Mouse (Mus musculus) hindbrain, embryonic 10.5 days (tissue): ENCODE data around the gene Cdkal1. TPM values are rescaled to one million over a fixed set of nuclear protein-coding genes. Genes with fewer than 3 reads are reported as not detected.

Experiments
- DNase-seq: peaks from one replicate; pipeline ENCODE4 v3.0.0-alpha.2; 2017; ENCODE audit warnings: low spot score
- H3K27ac ChIP-seq: fragments of 300-500 bp; sonication (generic); 2 replicates; pipeline ENCODE4 v1.5.1; 2016; ENCODE audit warnings: mild to moderate bottlenecking, moderate library complexity
- H3K27me3 ChIP-seq: fragments of 300-500 bp; sonication (generic); 2 replicates; pipeline ENCODE4 v1.6.1; 2016; ENCODE audit warnings: mild to moderate bottlenecking; ENCODE audit not compliant: poor library complexity, insufficient read depth, severe bottlenecking
- H3K36me3 ChIP-seq: fragments of 300-500 bp; sonication (generic); 2 replicates; pipeline ENCODE4 v1.6.1; 2016; ENCODE audit warnings: mild to moderate bottlenecking, moderate library complexity
- H3K4me1 ChIP-seq: fragments of 300-500 bp; sonication (generic); replicated peaks from 2 replicates; pipeline ENCODE4 v1.6.1; 2016; ENCODE audit warnings: mild to moderate bottlenecking
- H3K4me3 ChIP-seq: fragments of 300-500 bp; sonication (generic); 2 replicates; pipeline ENCODE4 v1.5.1; 2016; ENCODE audit warnings: mild to moderate bottlenecking, moderate library complexity
- H3K9me3 ChIP-seq: fragments of 300-500 bp; sonication (generic); 2 replicates; pipeline ENCODE4 v1.6.1; 2016; ENCODE audit warnings: mild to moderate bottlenecking, moderate library complexity
- WGBS: fragments of 180-500 bp; shearing (Covaris S2); methylation state at CpG from one replicate; pipeline ENCODE4 v1.1.7; 2016; 5-methylcytosine and 5-hydroxymethylcytosine counted together
- polyA plus RNA-seq: library from polyadenylated mRNA; unstranded; fragments of >200 nt; fragmentation: Nextera tagmentation; extraction: Ambion mirVana; gene quantifications from 2 replicates; pipeline ENCODE4 v1.2.1, GENCODE M21; 2016

Cdkal1 gene
- polyA plus RNA-seq, 1 experiment from 2014 or later, result 29.6 TPM

DNA sequence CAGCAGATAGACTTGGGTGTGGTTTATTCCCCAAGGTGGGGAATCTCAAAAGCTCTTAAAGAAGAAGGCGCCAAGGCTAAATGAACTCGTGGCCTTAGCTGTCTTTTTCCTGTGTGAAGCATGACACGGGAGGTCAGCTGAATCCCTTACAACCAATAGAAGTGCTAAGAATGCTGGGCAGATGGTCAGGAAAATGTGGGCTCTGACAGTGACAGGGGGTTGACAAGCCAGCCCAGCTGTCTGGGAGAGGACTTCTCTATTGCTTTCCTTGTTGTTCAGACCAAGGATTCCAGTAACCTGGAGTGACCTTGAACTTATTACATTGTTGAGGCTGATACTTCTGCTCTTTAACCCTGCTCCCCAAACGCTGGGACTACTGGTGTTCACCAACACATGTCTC is 564.9 kb downstream of the Cdkal1 start:
- 53% methylated on average over 4 of the region's 4 CpGs for WGBS
- DNase-seq, result peak; percentile 9

GRCm38 (mm10) chr13:29285058-29285457 is 570.4 kb downstream of the Cdkal1 start:
- Histone ChIP-seq H3K9me3 (no peaks in the 10 kb centered on the region), H3K4me3 (no peak overlapping the region), H3K36me3 (no peaks in the 10 kb centered on the region), H3K4me1 (no peaks in the 10 kb centered on the region), H3K27ac (no peak overlapping the region), H3K27me3 (no peaks in the 10 kb centered on the region)
- no peak for DNase-seq
- WGBS, result 76% methylated on average over 3 of the region's 3 CpGs

More for the DNA sequence above, 564.9 kb downstream of the Cdkal1 start:
- Histone ChIP-seq H3K36me3 (no peaks in the 10 kb centered on the region), H3K27ac (no peak overlapping the region), H3K27me3 (no peaks in the 10 kb centered on the region), H3K4me1 (peaks cover 6% of the 10 kb centered on the region; the same call in 1 of the 2 replicates), H3K9me3 (no peaks in the 10 kb centered on the region), H3K4me3 (no peak overlapping the region)

DNA sequence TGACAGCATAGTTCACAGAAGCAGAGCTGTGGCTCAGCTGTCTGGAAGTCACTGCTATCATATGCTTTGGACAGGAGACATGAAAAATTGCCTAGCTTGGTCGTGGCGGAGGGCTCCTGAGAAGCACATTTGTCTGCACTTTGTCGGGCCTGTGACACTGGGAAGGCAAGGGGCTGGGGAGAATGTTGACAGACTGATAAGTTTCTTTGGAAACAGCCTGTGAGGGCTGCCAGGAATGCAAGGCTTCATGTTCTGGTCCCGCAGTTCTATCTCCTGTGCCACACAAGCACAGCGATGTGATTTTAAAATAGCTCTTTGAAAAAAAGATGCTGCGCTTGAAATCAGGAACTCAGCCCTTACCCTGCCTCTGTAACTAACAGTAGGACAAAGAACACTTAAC is 573.9 kb downstream of the Cdkal1 start:
- WGBS, result 76% methylated on average over 6 of the region's 6 CpGs
- Histone ChIP-seq H3K4me1 (no peaks in the 10 kb centered on the region), H3K27ac (no peak overlapping the region), H3K9me3 (no peaks in the 10 kb centered on the region), H3K4me3 (no peak overlapping the region), H3K27me3 (no peaks in the 10 kb centered on the region), H3K36me3 (no peaks in the 10 kb centered on the region)
- no peak for DNase-seq

- DNase-seq, result no peak
Measured at GRCm38 (mm10) chr13:29278156-29278555, 577.3 kb downstream of the Cdkal1 start.

GRCm38 (mm10) chr13:29274296-29274695 is 581.2 kb downstream of the Cdkal1 start:
- Histone ChIP-seq H3K27ac (0 out of 2 replicates have a peak overlapping the region, but pooled peaks have one; percentile 24), H3K4me1 (peaks cover 15% of the 10 kb centered on the region), H3K9me3 (no peaks in the 10 kb centered on the region), H3K4me3 (no peak overlapping the region), H3K36me3 (no peaks in the 10 kb centered on the region), H3K27me3 (no peaks in the 10 kb centered on the region)
- no peak for DNase-seq
- 63% methylated on average over 11 of the region's 11 CpGs for WGBS

More at GRCm38 (mm10) chr13:29278156-29278555, 577.3 kb downstream of the Cdkal1 start:
- H3K36me3 ChIP-seq, result no peaks in the 10 kb centered on the region
- no peaks in the 10 kb centered on the region for H3K9me3 ChIP-seq
- H3K4me3 ChIP-seq, result no peak overlapping the region
- 76% methylated on average over 4 of the region's 4 CpGs for WGBS
- peaks cover 12% of the 10 kb centered on the region for H3K4me1 ChIP-seq
- H3K27me3 ChIP-seq, result no peaks in the 10 kb centered on the region
- H3K27ac ChIP-seq, result no peak overlapping the region

GRCm38 (mm10) chr13:29273693-29274221 is 581.7 kb downstream of the Cdkal1 start:
- H3K4me3 ChIP-seq, result no peak overlapping the region
- WGBS, result 34% methylated on average over 4 of the region's 4 CpGs
- no peak for DNase-seq
- no peaks in the 10 kb centered on the region for H3K9me3 ChIP-seq
- H3K4me1 ChIP-seq, result peaks cover 15% of the 10 kb centered on the region
- H3K27me3 ChIP-seq, result no peaks in the 10 kb centered on the region
- no peaks in the 10 kb centered on the region for H3K36me3 ChIP-seq
- peak overlapping the region; percentile 50; the same call in 1 of the 2 replicates for H3K27ac ChIP-seq

GRCm38 (mm10) chr13:29271451-29271850 is 584.0 kb downstream of the Cdkal1 start:
- H3K36me3 ChIP-seq, result no peaks in the 10 kb centered on the region
- no peak overlapping the region for H3K27ac ChIP-seq
- DNase-seq, result peak; percentile 19
- peaks cover 15% of the 10 kb centered on the region for H3K4me1 ChIP-seq
- no peak overlapping the region for H3K4me3 ChIP-seq
- no peaks in the 10 kb centered on the region for H3K27me3 ChIP-seq
- no peaks in the 10 kb centered on the region for H3K9me3 ChIP-seq

GRCm38 (mm10) chr13:29264015-29264711 is 591.3 kb downstream of the Cdkal1 start:
- no peaks in the 10 kb centered on the region for H3K27me3 ChIP-seq
- DNase-seq, result no peak
- H3K9me3 ChIP-seq, result no peaks in the 10 kb centered on the region
- no peak overlapping the region for H3K4me3 ChIP-seq
- H3K27ac ChIP-seq, result no peak overlapping the region
- no peaks in the 10 kb centered on the region for H3K36me3 ChIP-seq
- WGBS, result 79% methylated on average over 11 of the region's 11 CpGs
- no peaks in the 10 kb centered on the region; the same call in 1 of the 2 replicates for H3K4me1 ChIP-seq

- DNase-seq, result no peak
- WGBS, result 82% methylated on average over 4 of the region's 4 CpGs
- Histone ChIP-seq H3K4me1 (no peaks in the 10 kb centered on the region; the same call in 1 of the 2 replicates), H3K4me3 (no peak overlapping the region), H3K27ac (no peak overlapping the region), H3K9me3 (no peaks in the 10 kb centered on the region), H3K36me3 (no peaks in the 10 kb centered on the region), H3K27me3 (no peaks in the 10 kb centered on the region)
Measured at GRCm38 (mm10) chr13:29262164-29262563, 593.3 kb downstream of the Cdkal1 start.

GRCm38 (mm10) chr13:29248535-29248934 is 606.9 kb downstream of the Cdkal1 start:
- DNase-seq, result no peak
- Histone ChIP-seq H3K4me1 (no peaks in the 10 kb centered on the region), H3K27ac (no peak overlapping the region), H3K4me3 (no peak overlapping the region), H3K36me3 (no peaks in the 10 kb centered on the region), H3K27me3 (no peaks in the 10 kb centered on the region), H3K9me3 (no peaks in the 10 kb centered on the region)
- 79% methylated on average over 4 of the region's 4 CpGs for WGBS

- Histone ChIP-seq H3K36me3 (no peaks in the 10 kb centered on the region), H3K27me3 (no peaks in the 10 kb centered on the region), H3K4me1 (no peaks in the 10 kb centered on the region), H3K9me3 (no peaks in the 10 kb centered on the region), H3K4me3 (no peak overlapping the region), H3K27ac (no peak overlapping the region)
- DNase-seq, result no peak
- WGBS, result 69% methylated on average over 3 of the region's 3 CpGs
Measured at GRCm38 (mm10) chr13:29247800-29248199, 607.7 kb downstream of the Cdkal1 start.

GRCm38 (mm10) chr13:29235065-29235464 is 620.4 kb downstream of the Cdkal1 start:
- H3K9me3 ChIP-seq, result peaks cover 10% of the 10 kb centered on the region; the same call in 1 of the 2 replicates
- no peak for DNase-seq
- H3K4me1 ChIP-seq, result no peaks in the 10 kb centered on the region
- H3K27me3 ChIP-seq, result no peaks in the 10 kb centered on the region
- 79% methylated on average over 4 of the region's 4 CpGs for WGBS
- H3K4me3 ChIP-seq, result no peak overlapping the region
- no peaks in the 10 kb centered on the region for H3K36me3 ChIP-seq
- H3K27ac ChIP-seq, result no peak overlapping the region

DNA sequence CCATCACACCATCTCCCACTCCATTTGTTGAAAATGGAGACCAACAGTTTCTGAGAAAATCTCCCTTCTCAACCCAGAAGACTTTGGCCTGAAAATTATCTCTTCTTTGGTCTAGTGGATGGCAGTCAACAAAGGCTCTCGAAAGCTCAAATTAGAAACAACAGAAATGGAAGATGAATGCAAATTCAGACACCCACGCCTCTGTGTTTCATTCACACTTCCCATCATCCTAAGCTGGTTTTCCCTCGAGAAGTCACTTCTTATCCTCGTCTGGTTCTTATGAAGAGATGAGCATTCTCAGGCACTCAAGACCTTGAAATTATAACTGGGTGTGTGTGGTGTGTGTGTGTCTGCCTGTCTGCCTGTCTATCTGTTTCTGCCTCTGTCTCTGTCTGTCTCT is 621.0 kb downstream of the Cdkal1 start:
- H3K4me1 ChIP-seq, result no peaks in the 10 kb centered on the region
- no peak overlapping the region for H3K27ac ChIP-seq

More for the DNA sequence above, 621.0 kb downstream of the Cdkal1 start:
- no peak for DNase-seq
- Histone ChIP-seq H3K9me3 (peaks cover 10% of the 10 kb centered on the region; the same call in 1 of the 2 replicates), H3K36me3 (no peaks in the 10 kb centered on the region), H3K27me3 (no peaks in the 10 kb centered on the region), H3K4me3 (no peak overlapping the region)
- WGBS, result 88% methylated on average over 4 of the region's 4 CpGs
